Mouse (Mus musculus) testis, adult 2 months (tissue): ENCODE results near the gene Gm42715. TPM values are rescaled to one million over a fixed set of nuclear protein-coding genes. Genes with fewer than 3 reads are reported as not detected.

ENCODE experiments used
- H3K27ac ChIP-seq: fragments of 200-500 bp; 2 replicates; pipeline ENCODE4 v1.5.1; 2012; ENCODE audit warnings: low read depth, low read length; ENCODE audit not compliant: control insufficient read depth, insufficient read depth
- H3K27me3 ChIP-seq: fragments of 200-500 bp; 2 replicates; pipeline ENCODE4 v1.6.1; 2012; ENCODE audit warnings: mild to moderate bottlenecking, low read length, moderate library complexity; ENCODE audit not compliant: control insufficient read depth, insufficient read depth
- H3K36me3 ChIP-seq: fragments of 200-500 bp; 2 replicates; pipeline ENCODE4 v1.6.1; 2012; ENCODE audit warnings: mild to moderate bottlenecking, low read length; ENCODE audit not compliant: control insufficient read depth, insufficient read depth
- H3K4me1 ChIP-seq: fragments of 200-500 bp; 2 replicates; pipeline ENCODE4 v1.6.1; 2012; ENCODE audit warnings: low read length; ENCODE audit not compliant: control insufficient read depth, insufficient read depth
- H3K4me3 ChIP-seq: fragments of 200-500 bp; 2 replicates; pipeline ENCODE4 v1.5.1; 2012; ENCODE audit warnings: low read depth, mild to moderate bottlenecking, low read length, moderate library complexity, mixed read lengths; ENCODE audit not compliant: control insufficient read depth
- CTCF ChIP-seq: fragments of 200-500 bp; IDR thresholded peaks from 2 replicates; pipeline ENCODE4 v1.5.1; 2012; ENCODE audit warnings: low read depth, mild to moderate bottlenecking, inconsistent platforms, low read length, moderate library complexity; ENCODE audit not compliant: control insufficient read depth, insufficient read depth, insufficient replicate concordance
- POLR2A ChIP-seq: fragments of 200-500 bp; IDR thresholded peaks from 2 replicates; pipeline ENCODE4 v1.6.1; 2012; ENCODE audit warnings: low read depth, mild to moderate bottlenecking, inconsistent platforms, low read length, moderate library complexity; ENCODE audit not compliant: control insufficient read depth
- polyA plus RNA-seq: library from polyadenylated mRNA; depleted of rRNA; stranded (reverse); fragments of >200 nt; gene quantifications from 2 replicates; pipeline ENCODE4 v1.2.3, GENCODE M21; 2012

Gm42715 gene
- polyA plus RNA-seq, 1 experiment: 6.1 TPM

DNA sequence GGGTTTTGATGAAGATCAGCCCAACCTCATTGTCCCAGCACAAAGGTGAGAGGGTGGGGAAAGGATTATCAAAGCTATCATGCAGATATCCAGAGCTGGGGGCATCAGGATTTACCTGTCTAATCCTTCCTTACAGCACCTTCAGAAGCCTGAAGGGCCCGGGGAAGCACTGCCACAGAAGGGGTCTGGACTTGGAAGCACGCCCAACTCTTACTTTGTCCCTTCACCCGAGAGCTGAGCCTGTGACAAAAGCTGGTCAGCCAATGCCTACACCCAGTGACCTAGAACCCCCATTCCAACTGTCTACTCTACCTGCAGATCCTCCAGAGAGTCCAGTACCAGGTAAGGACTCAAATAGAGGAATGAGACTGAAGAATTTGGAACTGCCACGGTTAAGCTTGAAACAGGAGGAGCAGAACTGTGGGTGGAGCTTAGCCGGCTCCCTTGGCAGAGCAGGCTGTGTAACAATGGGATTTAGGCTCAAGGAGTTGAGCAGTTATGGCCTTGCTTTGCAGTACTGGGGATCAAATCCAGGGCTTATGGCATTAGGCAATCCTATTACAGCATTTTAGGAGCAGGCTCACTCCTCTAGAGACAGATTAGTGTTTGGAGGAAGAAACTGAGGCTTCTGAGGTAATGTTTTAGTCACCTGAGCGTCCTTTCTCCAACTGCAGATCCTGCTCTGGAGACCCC, 44.9 kb upstream of the Gm42715 start:
- no peak for TF ChIP-seq POLR2A
- no peak for TF ChIP-seq CTCF
- H3K27ac ChIP-seq: peak overlapping the region; percentile 45; the same call in 1 of the 2 replicates
- H3K4me1 ChIP-seq: peaks cover 6% of the 10 kb centered on the region
- no peaks in the 10 kb centered on the region for H3K27me3 ChIP-seq
- peak overlapping the region; percentile 69 for H3K4me3 ChIP-seq
- peaks cover 3% of the 10 kb centered on the region for H3K36me3 ChIP-seq

GRCm38 (mm10) chr7:127475186-127475740, 44.1 kb upstream of the Gm42715 start:
- Histone ChIP-seq H3K4me1 (peaks cover 9% of the 10 kb centered on the region), H3K4me3 (peak overlapping the region; percentile 69), H3K27ac (no peak overlapping the region), H3K36me3 (peaks cover 3% of the 10 kb centered on the region), H3K27me3 (no peaks in the 10 kb centered on the region)
- TF ChIP-seq POLR2A (0 out of 2 replicates have a peak, but pooled peaks have one; percentile 29), CTCF (no peak)

DNA sequence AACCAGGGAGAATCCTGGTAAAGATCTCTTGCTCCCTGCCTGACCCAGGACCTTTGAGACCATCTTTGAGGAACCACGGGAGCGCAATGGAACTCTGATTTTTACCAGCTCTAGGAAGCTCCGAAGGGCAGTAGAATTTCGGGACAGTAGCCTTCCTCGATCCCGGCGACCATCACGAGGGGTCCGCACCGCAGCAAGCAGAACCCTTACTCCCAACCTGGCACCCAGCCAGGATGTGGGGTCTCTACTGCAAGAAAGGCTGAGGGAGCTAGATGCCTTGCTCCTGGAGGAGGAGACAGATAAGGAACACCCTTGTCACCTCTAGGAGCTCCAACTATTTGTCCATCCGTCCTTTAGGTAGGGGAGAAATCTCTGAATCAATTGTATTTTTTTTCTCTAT, 43.0 kb upstream of the Gm42715 start:
- Histone ChIP-seq H3K27me3 (no peaks in the 10 kb centered on the region), H3K4me3 (peak overlapping the region; percentile 69), H3K4me1 (peaks cover 9% of the 10 kb centered on the region), H3K36me3 (peaks cover 3% of the 10 kb centered on the region), H3K27ac (peak overlapping the region; percentile 54)
- no peak for TF ChIP-seq POLR2A
- no peak for TF ChIP-seq CTCF

DNA sequence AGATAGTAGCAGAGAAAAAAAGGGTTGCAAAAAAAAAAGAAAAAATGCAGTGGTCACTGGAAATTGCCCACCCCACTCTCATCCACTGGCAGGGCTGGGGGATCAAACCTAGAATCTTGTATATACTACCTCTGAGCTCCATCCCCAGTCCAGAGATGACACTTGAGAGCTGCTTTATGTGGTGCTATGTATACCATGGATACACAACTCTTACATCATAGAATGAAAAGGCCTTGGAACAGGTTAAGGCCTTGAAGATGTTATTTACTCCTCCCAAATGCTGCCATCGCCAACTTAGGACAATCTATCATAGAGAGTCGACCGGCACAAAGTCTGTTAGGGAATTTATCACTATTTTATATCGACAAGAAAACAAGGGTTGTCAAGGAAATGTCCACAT, 42.5 kb upstream of the Gm42715 start:
- Histone ChIP-seq H3K4me1 (peaks cover 9% of the 10 kb centered on the region), H3K36me3 (peaks cover 3% of the 10 kb centered on the region), H3K4me3 (peak overlapping the region; percentile 98; the same call in 1 of the 2 replicates), H3K27me3 (no peaks in the 10 kb centered on the region), H3K27ac (peak overlapping the region; percentile 100)
- TF ChIP-seq POLR2A (no peak), CTCF (no peak)

DNA sequence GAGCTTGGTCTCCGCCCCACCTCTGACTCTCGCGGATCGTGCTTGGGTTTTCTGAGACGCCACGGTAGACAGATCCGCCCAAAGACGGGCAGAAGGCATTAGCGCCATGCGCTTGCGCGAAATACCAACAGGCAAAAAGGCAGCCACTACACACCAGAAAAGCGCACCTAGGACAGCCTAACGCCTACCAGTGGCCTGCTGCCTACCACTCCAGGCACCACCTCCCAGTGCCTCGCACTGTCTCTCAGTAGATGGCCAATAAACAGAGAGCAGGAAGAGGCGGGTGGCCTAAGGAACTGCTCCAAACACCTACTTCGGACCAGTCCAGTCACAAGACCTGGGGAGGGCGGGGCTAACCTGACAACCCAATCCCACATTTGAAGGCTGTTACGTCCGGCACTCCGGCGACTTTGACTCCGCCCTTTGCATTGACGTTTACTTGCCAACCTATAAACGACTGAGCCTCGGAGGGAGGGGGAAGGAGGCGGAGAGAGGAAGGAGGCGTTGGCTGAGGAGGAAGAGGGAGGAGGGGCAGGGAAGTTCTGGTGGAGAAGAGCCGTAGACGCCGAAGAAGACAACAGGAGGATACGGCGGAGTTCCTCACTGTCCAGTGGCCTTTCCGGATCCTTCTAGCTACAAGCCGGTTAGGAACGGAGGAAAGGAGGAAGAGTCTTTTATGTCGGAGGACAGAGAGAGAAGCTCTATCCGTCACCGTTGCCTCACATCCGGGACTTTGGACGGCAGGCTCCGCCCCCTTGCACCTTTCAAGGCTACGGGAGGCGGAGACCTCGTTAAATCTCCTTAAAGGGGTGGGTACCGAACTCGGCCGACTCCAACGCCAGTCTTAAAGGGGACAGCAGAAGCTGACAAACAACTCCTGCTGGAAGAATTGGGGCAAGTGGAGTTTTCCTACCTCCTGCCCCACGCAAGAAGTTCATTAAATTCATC, 41.4 kb upstream of the Gm42715 start:
- TF ChIP-seq POLR2A (peak; percentile 87), CTCF (peak; percentile 22; the same call in 1 of the 2 replicates)
- H3K27ac ChIP-seq: peak overlapping the region; percentile 100
- H3K36me3 ChIP-seq: peaks cover 4% of the 10 kb centered on the region
- peak overlapping the region; percentile 98 for H3K4me3 ChIP-seq
- peaks cover 5% of the 10 kb centered on the region for H3K4me1 ChIP-seq
- no peaks in the 10 kb centered on the region for H3K27me3 ChIP-seq

GRCm38 (mm10) chr7:127478635-127479317, 40.6 kb upstream of the Gm42715 start, which contains the start of gene Fbrs:
Gene Fbrs, plus strand, starts transcription at chr7:127479199.
- Histone ChIP-seq H3K36me3 (peaks cover 5% of the 10 kb centered on the region), H3K4me1 (peaks cover 5% of the 10 kb centered on the region), H3K27me3 (no peaks in the 10 kb centered on the region), H3K4me3 (peak within 1 kb of the TSS; percentile 98), H3K27ac (peak within 1 kb of the TSS; percentile 100)
- peak; percentile 55 for TF ChIP-seq POLR2A
- TF ChIP-seq CTCF: no peak
